Mouse (Mus musculus): ENCODE data around the gene Ucp2. TPM values are rescaled to one million over a fixed set of nuclear protein-coding genes. Genes with fewer than 3 reads are reported as not detected.

Gene Ucp2
- polyA plus RNA-seq, 1 experiment from 2014 or later = 49.6 TPM

- ATAC-seq = no peak
- Histone ChIP-seq H3K9ac (replicated peaks; ENCODE audit: low read depth, low read length) (no peak overlapping the region), H3K4me3 (replicated peaks; ENCODE audit: low read length) (no peak overlapping the region), H3K27me3 (replicated peaks; ENCODE audit: control insufficient read depth, insufficient read depth, low read length) (no peaks in the 10 kb centered on the region), H3K9me3 (ENCODE audit: control insufficient read depth, low read length) (no peaks in the 10 kb centered on the region), H3K4me2 (ENCODE audit: low read length) (no peak overlapping the region), H3K27ac (ENCODE audit: low read length) (no peak overlapping the region), H3K36me3 (ENCODE audit: control insufficient read depth, insufficient read depth) (no peaks in the 10 kb centered on the region), H3K4me1 (replicated peaks; ENCODE audit: control insufficient read depth, insufficient read depth, low read length) (peaks cover 6% of the 10 kb centered on the region; the same call in 1 of the 2 replicates)
Measured at GRCm38 (mm10) chr7:100499465-100499864, 6.3 kb downstream of the Ucp2 start.

GRCm38 (mm10) chr7:100500276-100500977 lies 7.3 kb downstream of the Ucp2 start:
- no peak for ATAC-seq
- no peaks in the 10 kb centered on the region for H3K9me3 ChIP-seq (ENCODE audit: control insufficient read depth, low read length)
- H3K36me3 ChIP-seq (ENCODE audit: control insufficient read depth, insufficient read depth) = no peaks in the 10 kb centered on the region
- peaks cover 4% of the 10 kb centered on the region; the same call in 1 of the 2 replicates for H3K4me1 ChIP-seq (replicated peaks; ENCODE audit: control insufficient read depth, insufficient read depth, low read length)
- H3K27me3 ChIP-seq (replicated peaks; ENCODE audit: control insufficient read depth, insufficient read depth, low read length) = no peaks in the 10 kb centered on the region
- WGBS = 77% methylated on average over 16 of the region's 16 CpGs
- no peak overlapping the region for H3K4me3 ChIP-seq (replicated peaks; ENCODE audit: low read length)
- H3K4me2 ChIP-seq (ENCODE audit: low read length) = no peak overlapping the region
- no peak overlapping the region for H3K9ac ChIP-seq (replicated peaks; ENCODE audit: low read depth, low read length)
- no peak overlapping the region for H3K27ac ChIP-seq (ENCODE audit: low read length)

- Histone ChIP-seq H3K9ac (replicated peaks; ENCODE audit: low read depth, low read length) (no peak overlapping the region), H3K9me3 (ENCODE audit: control insufficient read depth, low read length) (no peaks in the 10 kb centered on the region), H3K4me1 (replicated peaks; ENCODE audit: control insufficient read depth, insufficient read depth, low read length) (no peaks in the 10 kb centered on the region; the same call in 1 of the 2 replicates), H3K27me3 (replicated peaks; ENCODE audit: control insufficient read depth, insufficient read depth, low read length) (no peaks in the 10 kb centered on the region), H3K27ac (ENCODE audit: low read length) (no peak overlapping the region), H3K4me3 (replicated peaks; ENCODE audit: low read length) (no peak overlapping the region), H3K4me2 (ENCODE audit: low read length) (no peak overlapping the region), H3K36me3 (ENCODE audit: control insufficient read depth, insufficient read depth) (no peaks in the 10 kb centered on the region)
- no peak for ATAC-seq
- WGBS = 73% methylated on average over 6 of the region's 6 CpGs
Measured at GRCm38 (mm10) chr7:100501027-100501843, 8.1 kb downstream of the Ucp2 start.

GRCm38 (mm10) chr7:100501844-100502373 lies 8.8 kb downstream of the Ucp2 start:
- no peaks in the 10 kb centered on the region for H3K9me3 ChIP-seq (ENCODE audit: control insufficient read depth, low read length)
- WGBS = 66% methylated on average over 2 of the region's 2 CpGs
- no peak overlapping the region for H3K27ac ChIP-seq (ENCODE audit: low read length)
- ATAC-seq = no peak
- no peaks in the 10 kb centered on the region for H3K27me3 ChIP-seq (replicated peaks; ENCODE audit: control insufficient read depth, insufficient read depth, low read length)
- no peaks in the 10 kb centered on the region for H3K36me3 ChIP-seq (ENCODE audit: control insufficient read depth, insufficient read depth)
- no peak overlapping the region for H3K4me3 ChIP-seq (replicated peaks; ENCODE audit: low read length)
- no peak overlapping the region for H3K9ac ChIP-seq (replicated peaks; ENCODE audit: low read depth, low read length)
- H3K4me1 ChIP-seq (replicated peaks; ENCODE audit: control insufficient read depth, insufficient read depth, low read length) = no peaks in the 10 kb centered on the region
- no peak overlapping the region for H3K4me2 ChIP-seq (ENCODE audit: low read length)

GRCm38 (mm10) chr7:100502374-100502922 lies 9.3 kb downstream of the Ucp2 start:
- H3K36me3 ChIP-seq (ENCODE audit: control insufficient read depth, insufficient read depth) = no peaks in the 10 kb centered on the region
- 79% methylated on average over 7 of the region's 7 CpGs for WGBS
- H3K4me2 ChIP-seq (ENCODE audit: low read length) = no peak overlapping the region
- no peaks in the 10 kb centered on the region for H3K27me3 ChIP-seq (replicated peaks; ENCODE audit: control insufficient read depth, insufficient read depth, low read length)
- H3K27ac ChIP-seq (ENCODE audit: low read length) = no peak overlapping the region
- no peak overlapping the region for H3K4me3 ChIP-seq (replicated peaks; ENCODE audit: low read length)
- H3K9ac ChIP-seq (replicated peaks; ENCODE audit: low read depth, low read length) = no peak overlapping the region
- H3K9me3 ChIP-seq (ENCODE audit: control insufficient read depth, low read length) = no peaks in the 10 kb centered on the region
- ATAC-seq = no peak
- H3K4me1 ChIP-seq (replicated peaks; ENCODE audit: control insufficient read depth, insufficient read depth, low read length) = no peaks in the 10 kb centered on the region

GRCm38 (mm10) chr7:100503076-100503475 lies 9.9 kb downstream of the Ucp2 start:
- no peak overlapping the region for H3K4me3 ChIP-seq (replicated peaks; ENCODE audit: low read length)
- H3K27me3 ChIP-seq (replicated peaks; ENCODE audit: control insufficient read depth, insufficient read depth, low read length) = no peaks in the 10 kb centered on the region
- WGBS = 98% methylated on average over 5 of the region's 5 CpGs
- no peaks in the 10 kb centered on the region for H3K36me3 ChIP-seq (ENCODE audit: control insufficient read depth, insufficient read depth)
- no peak overlapping the region for H3K9ac ChIP-seq (replicated peaks; ENCODE audit: low read depth, low read length)
- H3K4me1 ChIP-seq (replicated peaks; ENCODE audit: control insufficient read depth, insufficient read depth, low read length) = no peaks in the 10 kb centered on the region
- no peak overlapping the region for H3K4me2 ChIP-seq (ENCODE audit: low read length)
- H3K27ac ChIP-seq (ENCODE audit: low read length) = no peak overlapping the region
- H3K9me3 ChIP-seq (ENCODE audit: control insufficient read depth, low read length) = no peaks in the 10 kb centered on the region
- ATAC-seq = no peak

GRCm38 (mm10) chr7:100504740-100505487 lies 11.8 kb downstream of the Ucp2 start:
- ATAC-seq = no peak
- Histone ChIP-seq H3K4me2 (ENCODE audit: low read length) (no peak overlapping the region), H3K4me1 (replicated peaks; ENCODE audit: control insufficient read depth, insufficient read depth, low read length) (no peaks in the 10 kb centered on the region), H3K4me3 (replicated peaks; ENCODE audit: low read length) (no peak overlapping the region), H3K9ac (replicated peaks; ENCODE audit: low read depth, low read length) (no peak overlapping the region), H3K27me3 (replicated peaks; ENCODE audit: control insufficient read depth, insufficient read depth, low read length) (no peaks in the 10 kb centered on the region), H3K36me3 (ENCODE audit: control insufficient read depth, insufficient read depth) (no peaks in the 10 kb centered on the region), H3K27ac (ENCODE audit: low read length) (no peak overlapping the region), H3K9me3 (ENCODE audit: control insufficient read depth, low read length) (no peaks in the 10 kb centered on the region)
- 84% methylated on average over 13 of the region's 13 CpGs for WGBS

GRCm38 (mm10) chr7:100506494-100506893 lies 13.4 kb downstream of the Ucp2 start:
- no peak overlapping the region for H3K4me3 ChIP-seq (replicated peaks; ENCODE audit: low read length)
- 75% methylated on average over 4 of the region's 4 CpGs for WGBS
- H3K9ac ChIP-seq (replicated peaks; ENCODE audit: low read depth, low read length) = no peak overlapping the region
- H3K4me1 ChIP-seq (replicated peaks; ENCODE audit: control insufficient read depth, insufficient read depth, low read length) = no peaks in the 10 kb centered on the region
- no peaks in the 10 kb centered on the region for H3K9me3 ChIP-seq (ENCODE audit: control insufficient read depth, low read length)
- no peak for ATAC-seq
- H3K27ac ChIP-seq (ENCODE audit: low read length) = no peak overlapping the region
- H3K36me3 ChIP-seq (ENCODE audit: control insufficient read depth, insufficient read depth) = no peaks in the 10 kb centered on the region
- no peak overlapping the region for H3K4me2 ChIP-seq (ENCODE audit: low read length)
- no peaks in the 10 kb centered on the region for H3K27me3 ChIP-seq (replicated peaks; ENCODE audit: control insufficient read depth, insufficient read depth, low read length)

GRCm38 (mm10) chr7:100508670-100509069 lies 15.5 kb downstream of the Ucp2 start:
- Histone ChIP-seq H3K4me2 (ENCODE audit: low read length) (no peak overlapping the region), H3K27ac (ENCODE audit: low read length) (no peak overlapping the region), H3K4me3 (replicated peaks; ENCODE audit: low read length) (no peak overlapping the region), H3K27me3 (replicated peaks; ENCODE audit: control insufficient read depth, insufficient read depth, low read length) (no peaks in the 10 kb centered on the region), H3K4me1 (replicated peaks; ENCODE audit: control insufficient read depth, insufficient read depth, low read length) (no peaks in the 10 kb centered on the region), H3K36me3 (ENCODE audit: control insufficient read depth, insufficient read depth) (no peaks in the 10 kb centered on the region), H3K9ac (replicated peaks; ENCODE audit: low read depth, low read length) (no peak overlapping the region), H3K9me3 (ENCODE audit: control insufficient read depth, low read length) (no peaks in the 10 kb centered on the region)
- no peak for ATAC-seq
- WGBS = 75% methylated on average over 3 of the region's 3 CpGs
